Mouse (Mus musculus) embryonic facial prominence, embryonic 14.5 days (tissue): ENCODE data around the gene 1700030K09Rik. TPM values are rescaled to one million over a fixed set of nuclear protein-coding genes. Genes with fewer than 3 reads are reported as not detected.

Source experiments
- ATAC-seq: fragments of 200-750 bp; cut with Nextera tagmentation; 2 replicates; pipeline ENCODE4 v1.8.0; 2017; ENCODE audit warnings: low read depth, moderate number of reproducible peaks, moderate TSS enrichment
- DNase-seq: peaks from one replicate; pipeline ENCODE4 v3.0.0-alpha.2; 2015; ENCODE audit warnings: low spot score
- H3K27ac ChIP-seq: fragments of 300-500 bp; sonication (generic); replicated peaks from 2 replicates; pipeline ENCODE4 v1.5.1; 2014; ENCODE audit warnings: low read depth, mild to moderate bottlenecking, low read length, moderate library complexity
- H3K27me3 ChIP-seq: fragments of 300-500 bp; sonication (generic); replicated peaks from 2 replicates; pipeline ENCODE4 v1.6.1; 2014; ENCODE audit warnings: low read length; ENCODE audit not compliant: control insufficient read depth, insufficient read depth
- H3K36me3 ChIP-seq: fragments of 300-500 bp; sonication (generic); 2 replicates; pipeline ENCODE4 v1.6.1; 2014; ENCODE audit warnings: low read length, mixed read lengths; ENCODE audit not compliant: control insufficient read depth, insufficient read depth
- H3K4me1 ChIP-seq: fragments of 300-500 bp; sonication (generic); 2 replicates; pipeline ENCODE4 v1.6.1; 2014; ENCODE audit warnings: antibody characterized with exemption, low read length; ENCODE audit not compliant: control insufficient read depth, insufficient read depth
- H3K4me2 ChIP-seq: fragments of 300-500 bp; sonication (generic); 2 replicates; pipeline ENCODE4 v1.6.1; 2014; ENCODE audit warnings: low read depth, mild to moderate bottlenecking, low read length, moderate library complexity, mixed read lengths
- H3K4me3 ChIP-seq: fragments of 300-500 bp; sonication (generic); 2 replicates; pipeline ENCODE4 v1.5.1; 2014; ENCODE audit warnings: low read depth, mild to moderate bottlenecking, low read length
- H3K9ac ChIP-seq: fragments of 300-500 bp; sonication (generic); 2 replicates; pipeline ENCODE4 v1.6.1; 2014; ENCODE audit warnings: low read depth, mild to moderate bottlenecking, low read length, moderate library complexity, mixed read lengths
- H3K9me3 ChIP-seq: fragments of 300-500 bp; sonication (generic); 2 replicates; pipeline ENCODE4 v1.6.1; 2016; ENCODE audit warnings: low read length; ENCODE audit not compliant: control insufficient read depth
- WGBS: fragments of 180-500 bp; shearing (Covaris S2); extraction: QIAGEN DNeasy Blood & Tissue Kit; methylation state at CpG from one replicate; pipeline ENCODE4 v1.1.7; 2014; 5-methylcytosine and 5-hydroxymethylcytosine counted together
- microRNA-seq: library from miRNA; unstranded; fragments of <30 nt; microRNA quantifications from one replicate; pipeline ENCODE4, GENCODE M21; 2016; ENCODE audit warnings: borderline number of aligned reads
- polyA plus RNA-seq: library from polyadenylated mRNA; unstranded; fragments of >200 nt; fragmentation: Nextera tagmentation; extraction: Ambion mirVana; gene quantifications from 2 replicates; pipeline ENCODE4 v1.2.1, GENCODE M21; 2014

Gene 1700030K09Rik
- polyA plus RNA-seq, 1 experiment from 2014 or later, result 12.3 TPM

DNA sequence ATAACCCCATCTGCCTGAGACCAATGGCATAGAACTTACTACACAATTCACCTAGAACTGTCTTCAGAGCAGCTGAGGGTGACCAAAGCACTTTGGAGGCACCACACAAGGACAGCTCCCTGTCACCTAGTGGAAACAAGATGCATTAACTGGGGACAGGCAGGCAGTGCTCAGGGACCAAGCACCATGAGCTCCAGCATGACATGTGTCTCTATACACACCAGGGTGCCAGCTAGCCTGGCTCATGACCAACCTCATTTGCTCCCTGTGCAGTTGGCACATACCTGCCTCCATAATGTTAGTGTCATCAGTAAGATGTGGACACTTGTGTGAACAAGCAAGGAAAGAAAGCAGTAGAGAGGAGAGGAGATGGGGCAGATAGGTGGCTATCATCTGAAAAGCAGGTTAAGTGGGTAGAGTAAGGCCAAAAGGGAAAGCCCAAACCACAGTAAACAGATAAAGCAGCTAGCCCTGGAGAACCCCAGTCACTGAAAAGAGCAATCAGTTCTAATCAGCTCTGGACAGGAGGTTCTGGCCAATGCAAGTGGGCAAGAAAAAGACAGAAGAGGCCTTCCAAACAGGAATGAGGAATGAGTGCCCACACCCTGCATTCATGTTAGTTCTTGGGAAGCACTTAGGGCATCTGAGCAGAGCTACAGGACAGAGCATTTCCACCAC lies 61.1 kb downstream of the 1700030K09Rik start:
- H3K9me3 ChIP-seq, result no peaks in the 10 kb centered on the region

DNA sequence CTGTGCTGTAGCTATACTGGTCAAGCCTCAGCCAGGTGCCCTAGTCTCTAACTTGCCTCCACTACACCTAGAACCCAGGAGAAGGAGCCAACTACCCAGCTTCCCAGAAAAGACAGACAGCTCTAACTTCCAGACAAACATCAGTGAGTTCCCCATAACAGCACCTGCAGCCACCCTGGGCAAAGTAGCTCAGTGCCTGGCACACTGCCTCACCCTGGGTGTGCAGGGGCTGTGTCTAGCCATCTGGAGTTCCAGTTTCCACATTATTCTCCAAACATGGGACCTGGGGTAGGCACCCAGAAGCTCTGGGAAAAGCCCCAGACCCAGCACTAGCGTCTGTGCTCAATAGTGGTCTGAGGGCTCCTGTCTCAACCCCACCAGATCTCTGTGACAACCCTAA lies 63.8 kb downstream of the 1700030K09Rik start:
- no peaks in the 10 kb centered on the region for H3K36me3 ChIP-seq
- no peak overlapping the region for H3K4me2 ChIP-seq
- H3K4me1 ChIP-seq, result 0 out of 2 replicates have a peak, but pooled peaks cover 4% of the 10 kb centered on the region
- no peak overlapping the region for H3K4me3 ChIP-seq
- ATAC-seq (no peak), DNase-seq (no peak)
- H3K9me3 ChIP-seq, result no peaks in the 10 kb centered on the region
- H3K27ac ChIP-seq, result no peak overlapping the region
- no peaks in the 10 kb centered on the region for H3K27me3 ChIP-seq
- H3K9ac ChIP-seq, result no peak overlapping the region
- WGBS, result 67% methylated on average over 1 of the region's 1 CpGs

More for the DNA sequence above, 61.1 kb downstream of the 1700030K09Rik start:
- Histone ChIP-seq H3K36me3 (no peaks in the 10 kb centered on the region), H3K4me3 (no peak overlapping the region), H3K27ac (no peak overlapping the region), H3K4me1 (no peaks in the 10 kb centered on the region), H3K27me3 (no peaks in the 10 kb centered on the region), H3K9ac (no peak overlapping the region), H3K4me2 (no peak overlapping the region)
- no peak for DNase-seq
- no peak for ATAC-seq

Small RNAs within 50 kb of the gene (microRNA-seq; reads per million reads assigned to microRNA genes)
- gene Mir7068, result 2.2 reads per million, percentile 8 among the genes with 10 or more reads in this experiment

Other genes with a start within 250 kb of the 1700030K09Rik start
- 0.39 TPM in 1 of 2 replicates, not detected in the other for gene Cib3, start 231.0 kb upstream of the 1700030K09Rik start, polyA plus RNA-seq
- not detected in 2 replicates for gene Gm11034, start 230.2 kb upstream of the 1700030K09Rik start, polyA plus RNA-seq
- gene Fam32a, start 224.2 kb upstream of the 1700030K09Rik start, polyA plus RNA-seq, result 57.6 and 59.0 TPM in 2 replicates
- gene Ap1m1, start 203.9 kb upstream of the 1700030K09Rik start, polyA plus RNA-seq, result 85.2 and 107 TPM in 2 replicates
- gene Gm10282, start 138.6 kb upstream of the 1700030K09Rik start, polyA plus RNA-seq, result 23.1 and 26.5 TPM in 2 replicates
- gene Klf2, start 124.8 kb upstream of the 1700030K09Rik start, polyA plus RNA-seq, result 19.9 and 22.1 TPM in 2 replicates
- 50.2 and 56.4 TPM in 2 replicates for gene Eps15l1, start 22.4 kb upstream of the 1700030K09Rik start, polyA plus RNA-seq
- 1.7 and 2.2 TPM in 2 replicates for gene Calr3, start within 50 bp of the 1700030K09Rik start, polyA plus RNA-seq
- gene Cherp, start 31.3 kb downstream of the 1700030K09Rik start, polyA plus RNA-seq, result 57.4 and 57.9 TPM in 2 replicates
- gene Slc35e1, start 48.7 kb downstream of the 1700030K09Rik start, polyA plus RNA-seq, result 14.9 and 15.4 TPM in 2 replicates
- 13.9 and 16.2 TPM in 2 replicates for gene Med26, start 104.4 kb downstream of the 1700030K09Rik start, polyA plus RNA-seq
- 100 and 113 TPM in 2 replicates for gene Smim7, start 127.2 kb downstream of the 1700030K09Rik start, polyA plus RNA-seq
- 60.1 and 70.6 TPM in 2 replicates for gene Tmem38a, start 128.2 kb downstream of the 1700030K09Rik start, polyA plus RNA-seq
- 0.17 and 0.29 TPM in 2 replicates for gene Nwd1, start 202.8 kb downstream of the 1700030K09Rik start, polyA plus RNA-seq